Mouse (Mus musculus): Measurements from ENCODE around the gene Abt1. TPM values are rescaled to one million over a fixed set of nuclear protein-coding genes. Genes with fewer than 3 reads are reported as not detected.

The Abt1 gene
- total RNA-seq, 4 experiments from 2014 or later, result 8.1 to 9.3 (median 8.6) TPM

Other genes starting within 250 kb of the Abt1 start
- gene Vmn1r220, start 235.9 kb downstream of the Abt1 start, total RNA-seq (2022), result not detected
- gene Vmn1r221, start 209.7 kb downstream of the Abt1 start, total RNA-seq (2022), result not detected
- not detected for gene Vmn1r222, start 187.9 kb downstream of the Abt1 start, total RNA-seq (2022)
- not detected for gene Vmn1r223, start 176.7 kb downstream of the Abt1 start, total RNA-seq (2022)
- 10 to 100 TPM; 24.9 to 29.0 (median 26.7) TPM for gene Zfp322a, start 54.7 kb downstream of the Abt1 start, total RNA-seq (2022)
- under 1 TPM in 2 of 4 experiments, not detected in 2; 0.09 to 0.13 TPM for gene Btn1a1, start 42.0 kb upstream of the Abt1 start, total RNA-seq (2022)
- gene Btn2a2, start 65.0 kb upstream of the Abt1 start, total RNA-seq (2022), result 1 to 10 TPM in 2 of 4 experiments, under 1 TPM in 2; 0.63 to 1.1 (median 0.99) TPM
- 100 to 1,000 TPM; 263 to 358 (median 294) TPM for gene Hist1h4h, start 107.2 kb upstream of the Abt1 start, total RNA-seq (2022)
- 10 to 100 TPM in 1 of 4 experiments, 1 to 10 TPM in 2, not detected in 1; 1.7 to 10.6 (median 3.0) TPM for gene Hist1h2af, start 110.0 kb upstream of the Abt1 start, total RNA-seq (2022)
- 1 to 10 TPM; 3.7 to 6.0 (median 4.2) TPM for gene Hist1h3g, start 111.6 kb upstream of the Abt1 start, total RNA-seq (2022)
- gene Hist1h2bh, start 119.5 kb upstream of the Abt1 start, total RNA-seq (2022), result 1 to 10 TPM in 2 of 4 experiments, under 1 TPM in 2; 0.84 to 1.6 (median 0.98) TPM
- 10 to 100 TPM; 15.3 to 21.8 (median 16.6) TPM for gene Hist1h3f, start 120.2 kb upstream of the Abt1 start, total RNA-seq (2022)
- gene Hist1h4f, start 127.8 kb upstream of the Abt1 start, total RNA-seq (2022), result 100 to 1,000 TPM; 153 to 191 (median 171) TPM
- gene Hist1h1d, start 129.4 kb upstream of the Abt1 start, total RNA-seq (2022), result 1 to 10 TPM; 3.4 to 4.2 (median 3.5) TPM
- gene Hist1h3e, start 138.5 kb upstream of the Abt1 start, total RNA-seq (2022), result 10 to 100 TPM; 43.6 to 61.8 (median 54.4) TPM
- gene Hist1h2ae, start 147.4 kb upstream of the Abt1 start, total RNA-seq (2022), result 1 to 10 TPM; 3.0 to 5.2 (median 4.7) TPM
- 10 to 100 TPM; 60.3 to 72.4 (median 70.0) TPM for gene Hist1h2bg, start 147.5 kb upstream of the Abt1 start, total RNA-seq (2022)
- 10 to 100 TPM; 23.0 to 26.4 (median 24.2) TPM for gene Hist1h2bf, start 150.3 kb upstream of the Abt1 start, total RNA-seq (2022)
- gene Hist1h2ad, start 150.5 kb upstream of the Abt1 start, total RNA-seq (2022), result 1 to 10 TPM; 1.3 to 6.6 (median 3.8) TPM
- gene Hist1h3d, start 151.9 kb upstream of the Abt1 start, total RNA-seq (2022), result 10 to 100 TPM in 2 of 4 experiments, 1 to 10 TPM in 2; 8.9 to 11.8 (median 10.0) TPM
- gene Hist1h4d, start 157.7 kb upstream of the Abt1 start, total RNA-seq (2022), result 100 to 1,000 TPM; 126 to 155 (median 139) TPM
- 1 to 10 TPM; 5.5 to 9.6 (median 7.2) TPM for gene Hist1h2be, start 197.3 kb upstream of the Abt1 start, total RNA-seq (2022)
- gene Hist1h1e, start 198.7 kb upstream of the Abt1 start, total RNA-seq (2022), result 10 to 100 TPM; 61.9 to 65.4 (median 62.5) TPM

All from left cerebral cortex, adult 8-10 months (tissue).